Mouse (Mus musculus) kidney, postnatal 10 days (tissue): Measurements from ENCODE around the gene Clta.

ENCODE experiments used
- DNase-seq: peaks from one replicate; pipeline ENCODE4 v3.0.0; 2021; ENCODE audit warnings: mixed read lengths

Gene Clta

GRCm38 (mm10) chr4:44078358-44078933 is 74.2 kb downstream of the Clta start:
- DNase-seq: no peak
